Mouse (Mus musculus) neural tube, embryonic 14.5 days (tissue): ENCODE data around the gene Ifih1. TPM values are rescaled to one million over a fixed set of nuclear protein-coding genes. Genes with fewer than 3 reads are reported as not detected.

ENCODE experiments used
- ATAC-seq: fragments of 200-750 bp; cut with Nextera tagmentation; 2 replicates; pipeline ENCODE4 v1.8.0; 2017; ENCODE audit warnings: low read depth, mild to moderate bottlenecking, moderate TSS enrichment, moderate library complexity
- H3K27ac ChIP-seq: fragments of 300-500 bp; sonication (generic); 2 replicates; pipeline ENCODE4 v1.5.1; 2014; ENCODE audit warnings: low read depth, mild to moderate bottlenecking, control low read depth, low read length, moderate library complexity, mixed read lengths
- H3K27me3 ChIP-seq: fragments of 300-500 bp; sonication (generic); 2 replicates; pipeline ENCODE4 v1.6.1; 2014; ENCODE audit warnings: low read length; ENCODE audit not compliant: control insufficient read depth, insufficient read depth
- H3K36me3 ChIP-seq: fragments of 300-500 bp; sonication (generic); 2 replicates; pipeline ENCODE4 v1.6.1; 2014; ENCODE audit warnings: low read length, mixed read lengths; ENCODE audit not compliant: control insufficient read depth, insufficient read depth
- H3K4me1 ChIP-seq: fragments of 300-500 bp; sonication (generic); 2 replicates; pipeline ENCODE4 v1.6.1; 2014; ENCODE audit warnings: low read length; ENCODE audit not compliant: control insufficient read depth, insufficient read depth
- H3K4me2 ChIP-seq: fragments of 300-500 bp; sonication (generic); 2 replicates; pipeline ENCODE4 v1.6.1; 2014; ENCODE audit warnings: mild to moderate bottlenecking, low read depth, low read length, control low read depth
- H3K4me3 ChIP-seq: fragments of 300-500 bp; sonication (generic); 2 replicates; pipeline ENCODE4 v1.5.1; 2014; ENCODE audit warnings: low read depth, low read length, control low read depth, mixed read lengths
- H3K9ac ChIP-seq: fragments of 300-500 bp; sonication (generic); replicated peaks from 2 replicates; pipeline ENCODE4 v1.6.1; 2014; ENCODE audit warnings: low read depth, mild to moderate bottlenecking, control low read depth, low read length, mixed read lengths
- H3K9me3 ChIP-seq: fragments of 300-500 bp; sonication (generic); 2 replicates; pipeline ENCODE4 v1.6.1; 2016; ENCODE audit warnings: low read length; ENCODE audit not compliant: control insufficient read depth
- WGBS: fragments of 180-500 bp; shearing (Covaris S2); extraction: QIAGEN DNeasy Blood & Tissue Kit; methylation state at CpG from one replicate; pipeline ENCODE4 v1.1.7; 2014; 5-methylcytosine and 5-hydroxymethylcytosine counted together
- polyA plus RNA-seq: library from polyadenylated mRNA; unstranded; fragments of >200 nt; fragmentation: Nextera tagmentation; extraction: Ambion mirVana; gene quantifications from 2 replicates; pipeline ENCODE4 v1.2.1, GENCODE M21; 2014

Ifih1 gene
- polyA plus RNA-seq, 1 experiment from 2014 or later: 0.47 TPM

- no peak overlapping the region for H3K9ac ChIP-seq
- no peaks in the 10 kb centered on the region for H3K27me3 ChIP-seq
- 92% methylated on average over 5 of the region's 5 CpGs for WGBS
- H3K9me3 ChIP-seq: no peaks in the 10 kb centered on the region
- H3K36me3 ChIP-seq: no peaks in the 10 kb centered on the region
- H3K4me3 ChIP-seq: no peak overlapping the region
- ATAC-seq: no peak
- no peak overlapping the region for H3K27ac ChIP-seq
- no peaks in the 10 kb centered on the region for H3K4me1 ChIP-seq
- H3K4me2 ChIP-seq: no peak overlapping the region
Measured at GRCm38 (mm10) chr2:62548104-62548503, 98.0 kb downstream of the Ifih1 start.

Other genes starting within 250 kb of the Ifih1 start
- 0.88 and 3.9 TPM in 2 replicates for gene Dpp4, start 234.0 kb downstream of the Ifih1 start, polyA plus RNA-seq
- 0.21 TPM in 1 of 2 replicates, not detected in the other for gene Gcg, start 162.6 kb downstream of the Ifih1 start, polyA plus RNA-seq
- 0.40 and 2.0 TPM in 2 replicates for gene Fap, start 72.2 kb downstream of the Ifih1 start, polyA plus RNA-seq
- 3.1 and 3.5 TPM in 2 replicates for gene Gca, start 18.0 kb upstream of the Ifih1 start, polyA plus RNA-seq